Mouse (Mus musculus) lung, postnatal 0 days (tissue): Measurements from ENCODE around the gene Mtmr12.

Source experiments
- CTCF ChIP-seq: IDR thresholded peaks from 2 replicates; pipeline ENCODE4 v1.5.1; 2016; ENCODE audit warnings: antibody characterized with exemption, mild to moderate bottlenecking
- EP300 ChIP-seq: IDR thresholded peaks from 2 replicates; pipeline ENCODE4 v1.6.1; 2016; ENCODE audit warnings: antibody characterized with exemption, mild to moderate bottlenecking, control low read depth

DNA sequence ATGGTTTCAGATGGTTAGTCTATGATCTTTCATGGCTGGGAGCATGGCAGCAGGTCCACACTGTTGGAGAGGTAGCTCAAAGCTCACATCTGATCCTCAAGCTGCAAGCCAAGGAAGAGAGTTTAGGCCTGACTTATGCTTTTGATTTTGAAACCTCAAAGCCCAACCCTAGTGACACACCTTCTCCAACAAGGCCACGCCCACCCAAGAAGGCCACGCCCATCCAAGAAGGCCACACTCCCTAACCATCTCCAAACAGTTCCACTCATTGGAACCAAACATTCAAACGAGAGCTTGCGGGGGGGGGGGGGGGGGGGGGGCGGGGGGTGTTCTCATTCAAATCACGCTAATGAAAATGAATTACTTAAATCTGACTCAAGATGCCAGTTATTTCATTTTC is 96.9 kb downstream of the Mtmr12 start:
- no peak for TF ChIP-seq EP300
- no peak for TF ChIP-seq CTCF
